Mouse (Mus musculus) mesoderm, embryonic 11.5 days (tissue): ENCODE measurements around the gene Pklr.
"Not testable (repeated sequence)": the region's sequence is repeated elsewhere in the genome, so short reads cannot be mapped to it uniquely, and the experiment has no call there.

ENCODE experiments used
- DNase-seq: peaks from one replicate; pipeline ENCODE4 v3.0.0-alpha.2; 2012; ENCODE audit warnings: low read depth, low spot score

The Pklr gene

GRCm38 (mm10) chr3:89124241-89124640, 11.7 kb upstream of the Pklr start:
- no peak for DNase-seq

GRCm38 (mm10) chr3:89125981-89126380, 10.0 kb upstream of the Pklr start:
- DNase-seq: no peak

- DNase-seq: no peak
These were observed 6.0 kb upstream of the Pklr start for GRCm38 (mm10) chr3:89129908-89130307.

- no peak for DNase-seq
These were observed 4.1 kb upstream of the Pklr start for GRCm38 (mm10) chr3:89131816-89132215.

GRCm38 (mm10) chr3:89132285-89133062, 3.5 kb upstream of the Pklr start:
- DNase-seq: peak; percentile 23

DNA sequence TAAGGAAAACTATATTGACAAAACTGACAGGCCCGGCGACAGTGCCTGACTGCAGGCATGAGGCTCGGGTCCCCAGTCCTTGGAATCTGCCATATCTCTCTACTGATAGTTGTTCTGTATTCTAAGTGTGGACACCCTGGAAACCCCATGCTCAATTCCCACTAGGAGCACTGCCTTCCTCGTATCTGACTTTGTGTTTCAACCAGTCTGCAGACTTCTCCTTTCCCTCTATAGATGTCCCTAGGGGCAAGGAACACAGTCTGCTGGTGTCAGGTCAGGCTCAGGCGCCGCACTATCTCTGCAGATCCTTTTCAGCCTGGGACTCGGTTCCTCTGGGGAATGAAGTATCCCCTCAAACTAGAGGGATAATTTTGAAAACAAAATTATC, 2.9 kb upstream of the Pklr start:
- no peak for DNase-seq

DNA sequence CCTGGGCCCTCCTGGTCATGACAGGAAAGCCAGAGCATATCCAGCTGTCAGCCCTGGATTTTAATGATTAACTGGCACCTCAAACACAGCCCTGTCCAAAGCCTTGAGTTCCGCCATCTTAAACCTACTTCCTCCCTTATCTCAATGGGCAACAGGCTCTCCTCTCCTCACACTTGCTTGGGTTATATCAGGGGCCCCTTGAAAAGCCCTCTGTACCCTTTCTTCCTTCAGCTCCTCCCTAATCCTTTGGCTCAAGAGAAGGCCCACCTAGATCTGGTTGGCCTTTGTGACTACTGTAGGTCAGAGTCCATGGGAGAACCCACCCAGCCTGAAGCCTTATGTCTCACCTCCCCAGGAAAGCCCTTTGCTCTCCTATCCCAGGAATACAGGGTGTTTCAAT, 2.2 kb upstream of the Pklr start:
- DNase-seq: no peak

- DNase-seq: no peak
These were observed 423 bp downstream of the Pklr start for GRCm38 (mm10) chr3:89136365-89136764.

DNA sequence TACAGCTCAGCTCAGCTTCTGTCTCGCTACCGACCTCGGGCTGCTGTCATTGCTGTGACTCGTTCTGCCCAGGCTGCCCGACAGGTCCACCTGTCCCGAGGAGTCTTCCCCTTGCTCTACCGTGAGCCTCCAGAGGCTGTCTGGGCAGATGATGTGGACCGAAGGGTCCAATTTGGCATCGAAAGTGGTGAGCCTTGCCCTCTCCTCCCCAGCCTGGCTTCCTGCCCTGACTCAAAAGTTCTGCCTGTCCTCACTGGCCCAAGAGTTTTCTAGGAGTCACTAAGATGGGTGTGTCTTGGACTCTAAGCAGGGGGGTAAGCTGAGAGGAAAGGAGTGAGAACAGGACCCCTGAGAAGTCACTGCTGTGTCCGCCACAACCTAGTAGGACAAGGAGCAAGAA, 8.9 kb downstream of the Pklr start:
- DNase-seq: no peak

GRCm38 (mm10) chr3:89145566-89145965, 9.6 kb downstream of the Pklr start:
- no peak for DNase-seq

DNA sequence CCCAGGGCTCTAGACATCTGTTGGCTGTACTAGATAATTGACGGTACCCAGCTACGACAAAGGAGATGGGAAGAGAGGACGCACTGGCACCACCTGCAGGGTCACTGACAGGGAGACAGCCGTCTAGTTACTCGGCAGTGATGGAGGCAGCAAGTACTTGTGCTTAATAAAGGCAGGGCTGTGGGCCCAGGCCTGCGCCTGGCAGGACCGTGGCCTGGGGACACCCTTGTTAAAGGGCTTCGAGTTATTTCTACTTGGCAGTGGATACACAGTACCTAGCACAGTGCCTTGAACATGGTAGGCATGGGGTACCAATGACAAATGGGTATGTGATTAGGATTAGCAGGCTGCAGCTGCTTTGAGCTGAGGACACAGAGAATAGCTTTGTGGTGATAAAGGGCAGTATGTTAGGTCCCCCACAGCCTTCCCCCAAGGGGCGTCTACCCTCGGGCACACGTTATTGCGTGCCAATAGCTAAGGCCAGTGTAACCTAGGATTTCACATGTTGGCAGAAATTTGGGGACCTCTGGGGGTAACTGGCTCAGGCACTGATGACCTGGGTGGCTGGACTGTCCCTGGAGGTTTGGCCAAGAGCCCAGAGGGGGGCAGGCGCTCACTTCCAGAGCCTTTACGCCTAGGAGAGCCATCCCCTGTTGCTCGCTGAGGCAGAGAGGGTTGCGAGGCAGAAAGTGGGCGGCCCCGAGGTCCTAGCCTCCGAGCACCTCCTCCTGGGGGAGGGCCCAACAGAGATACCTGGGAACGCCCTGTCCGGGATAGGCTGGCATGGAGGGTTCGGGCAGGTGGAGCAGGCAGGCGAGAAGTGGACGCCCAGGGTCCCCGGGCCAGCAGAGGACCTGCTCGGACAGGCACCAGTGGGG, 11.4 kb downstream of the Pklr start:
- no peak for DNase-seq

DNA sequence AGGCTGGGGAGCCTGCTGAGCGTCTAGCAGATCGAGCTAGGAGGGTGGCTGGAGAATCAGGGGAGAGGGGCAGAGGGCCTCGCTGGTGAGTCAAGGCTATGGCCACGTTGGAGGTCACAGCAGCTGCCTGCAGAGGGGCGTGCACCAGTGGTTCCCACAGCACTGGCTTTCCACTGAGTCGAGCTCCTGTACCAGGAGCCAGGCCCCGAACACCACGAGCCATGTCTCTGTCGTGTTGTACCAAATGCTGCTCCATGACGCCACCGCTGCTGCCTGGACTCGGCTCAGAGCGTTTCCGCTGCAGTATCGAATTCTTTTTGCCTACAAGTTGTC, 12.0 kb downstream of the Pklr start:
- DNase-seq: no peak

- DNase-seq: no peak
These were observed 12.6 kb downstream of the Pklr start for GRCm38 (mm10) chr3:89148567-89148966.

GRCm38 (mm10) chr3:89152084-89152835, 16.3 kb downstream of the Pklr start:
- DNase-seq: no peak

GRCm38 (mm10) chr3:89156951-89157350, 21.0 kb downstream of the Pklr start:
- DNase-seq: no peak

GRCm38 (mm10) chr3:89158651-89159050, 22.7 kb downstream of the Pklr start:
- no peak for DNase-seq

DNA sequence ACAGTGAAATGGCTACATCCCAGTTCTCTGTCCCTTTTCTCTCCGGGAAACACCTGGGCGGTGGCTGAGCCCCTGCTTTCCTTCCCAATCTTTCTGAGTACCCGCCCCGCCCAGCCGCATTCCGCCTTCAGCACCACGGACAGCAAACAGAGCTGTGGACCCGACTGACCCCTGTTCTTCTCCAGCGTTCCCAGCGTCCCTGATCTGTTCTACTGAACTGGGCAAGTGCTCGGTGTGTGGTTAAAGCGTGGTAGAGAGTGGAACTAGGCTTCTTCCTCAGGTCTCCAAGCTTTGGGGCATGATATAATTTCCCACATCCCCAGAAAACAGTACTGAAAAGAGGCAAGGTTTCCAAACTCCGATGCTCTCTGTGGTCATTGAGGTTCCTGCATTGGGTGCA, 23.3 kb downstream of the Pklr start:
- DNase-seq: peak; percentile 75

DNA sequence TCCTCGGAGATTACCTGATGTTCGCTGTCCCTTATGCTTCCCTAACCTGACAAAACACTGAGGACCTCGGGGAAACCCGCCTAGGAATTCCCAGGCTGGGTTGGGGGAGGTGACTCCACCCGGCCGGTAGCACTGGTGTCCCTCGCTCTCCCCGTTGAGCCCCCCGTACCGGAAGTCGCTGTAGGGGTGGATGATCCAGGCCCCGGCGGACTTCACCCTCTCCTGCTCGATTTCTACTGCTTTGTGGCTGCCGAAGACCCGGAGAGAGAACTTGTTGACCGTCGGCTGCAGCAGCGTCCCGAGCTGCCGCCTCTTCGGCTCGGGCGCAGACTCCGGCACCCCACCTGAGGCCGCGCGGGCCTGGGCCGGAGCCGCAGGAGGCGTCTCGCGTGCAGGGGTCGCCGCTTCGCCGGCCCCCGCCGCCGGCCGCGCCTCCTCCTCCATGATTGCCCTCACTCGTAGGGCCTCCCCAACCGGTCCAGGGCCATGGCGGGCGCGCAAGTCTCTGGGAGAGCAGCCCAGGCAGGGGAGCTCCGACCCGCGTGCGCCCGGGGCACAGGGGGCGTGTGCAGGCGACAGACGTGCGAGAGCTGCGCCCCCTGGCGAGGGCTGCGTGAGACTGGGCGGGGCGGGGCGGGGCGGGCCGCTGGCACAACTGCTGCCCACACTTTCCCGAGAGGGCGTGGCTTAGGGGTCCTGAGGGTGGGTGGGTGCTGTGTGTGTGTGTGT, 23.8 kb downstream of the Pklr start, which contains the start of gene Hcn3:
TSS of gene Hcn3 (minus strand) at position 581 of the 729 bp plus-strand sequence.
- DNase-seq: peak; percentile 86

- DNase-seq: not testable (repeated sequence)
These were observed 25.3 kb downstream of the Pklr start for GRCm38 (mm10) chr3:89161207-89161606.

DNA sequence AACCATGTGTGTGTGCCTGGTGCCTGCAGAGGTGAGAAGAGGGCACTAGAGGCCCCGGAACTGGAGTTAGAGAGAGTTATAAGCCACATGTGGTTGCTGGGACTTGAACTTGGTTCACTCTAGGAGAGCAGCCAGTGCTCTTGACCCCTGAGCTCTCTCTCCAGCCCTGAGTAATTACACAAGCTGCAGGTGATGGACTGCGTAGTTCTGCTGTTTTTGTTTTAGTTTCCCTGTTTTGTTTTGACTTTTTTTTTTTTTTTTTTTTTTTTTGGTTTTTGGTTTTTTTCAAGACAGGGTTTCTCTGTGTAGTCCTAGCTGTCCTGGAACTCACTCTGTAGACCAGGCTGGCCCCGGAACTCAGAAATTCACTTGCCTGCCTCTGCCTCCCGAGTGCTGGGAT, 25.8 kb downstream of the Pklr start:
- DNase-seq: no peak

DNA sequence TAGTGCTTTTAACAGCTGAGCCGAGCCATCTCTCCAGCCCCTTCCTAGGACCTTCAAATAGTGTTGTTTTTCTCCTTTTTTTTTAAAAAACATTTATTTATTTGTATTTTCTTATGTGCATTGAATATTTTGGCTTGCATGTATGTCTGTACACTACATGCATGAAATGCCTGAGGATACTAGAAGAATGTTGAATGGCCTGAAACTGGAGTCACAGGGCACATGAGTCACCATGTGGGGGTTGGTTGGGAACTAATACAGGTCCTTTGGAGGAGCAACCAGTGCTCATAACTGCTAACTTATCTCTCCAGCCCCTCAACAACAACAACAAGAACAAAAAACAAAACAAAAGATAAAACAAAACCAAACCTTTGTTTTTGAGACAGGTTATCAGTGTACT, 27.2 kb downstream of the Pklr start:
- no peak for DNase-seq
